Mouse (Mus musculus) left cerebral cortex, postnatal 4 days (tissue): ENCODE measurements around the gene Lpp. TPM values are rescaled to one million over a fixed set of nuclear protein-coding genes. Genes with fewer than 3 reads are reported as not detected.
"Not testable (repeated sequence)": the region's sequence is repeated elsewhere in the genome, so short reads cannot be mapped to it uniquely, and the experiment has no call there.

Experiments
- DNase-seq: peaks from one replicate; pipeline ENCODE4 v3.0.0-alpha.2; 2022
- intact Hi-C: fragments of 180-260 bp; cut with DNase I; formaldehyde crosslinking; loops from one replicate; pipeline ENCODE4 v1.15.1; 2025
- microRNA-seq: library from miRNA; unstranded; fragments of <30 nt; microRNA quantifications from one replicate; pipeline ENCODE4 v1.2.0, GENCODE M21; 2022
- total RNA-seq, 2 experiments: library from RNA; stranded (reverse); gene quantifications; 2 replicates each; pipeline ENCODE4 v1.2.3; 2021

Lpp gene
- total RNA-seq, 2 experiments from 2014 or later, result 11.5 to 13.0 TPM

DNA sequence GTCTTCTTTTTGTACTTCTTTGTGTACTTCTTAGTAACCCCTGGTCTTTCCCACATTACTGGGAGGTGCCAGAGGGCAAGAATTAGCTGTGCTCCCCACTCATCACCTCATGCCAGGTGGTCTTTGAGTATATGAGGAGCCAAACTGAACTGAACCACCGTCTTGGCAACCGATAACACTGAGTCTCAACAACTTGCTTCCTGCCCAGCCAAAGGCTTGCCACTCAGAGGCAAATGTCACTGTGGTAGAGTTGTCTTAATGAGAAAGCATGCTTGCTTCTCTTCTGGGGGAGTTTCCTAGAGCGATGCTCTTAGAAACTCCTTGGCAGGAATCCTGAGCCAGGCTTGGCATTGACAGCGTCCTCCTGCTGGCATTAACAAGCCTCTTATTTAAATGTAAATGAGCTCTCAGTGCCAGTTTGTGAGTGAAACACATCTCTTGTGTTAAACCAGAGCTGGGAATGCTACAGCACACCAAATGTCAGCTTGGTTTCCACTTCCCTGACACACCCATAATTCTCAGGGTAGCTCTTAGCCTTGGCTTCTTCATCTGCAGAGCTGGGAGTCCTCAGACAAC is 623.0 kb downstream of the Lpp start:
- peak; percentile 92 for DNase-seq
- intact Hi-C loops, result no loop called here

DNA sequence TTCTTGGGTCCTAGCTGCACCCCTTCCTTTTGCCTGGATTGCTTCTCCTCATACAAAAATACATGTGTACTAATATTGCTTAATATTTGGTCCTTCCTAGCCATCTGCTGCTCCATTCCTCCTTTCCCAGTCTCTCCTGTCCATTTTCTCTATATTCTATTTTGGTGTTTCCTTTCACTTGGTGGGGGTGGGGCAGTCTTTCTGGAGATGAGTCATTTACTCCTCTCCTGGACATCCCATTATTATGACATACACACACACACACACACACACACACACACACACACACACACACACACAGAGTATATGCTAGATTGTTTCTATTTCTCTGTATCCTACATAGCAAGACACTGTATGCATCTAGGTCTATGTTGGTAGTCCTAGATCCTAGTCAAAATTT is 623.7 kb downstream of the Lpp start:
- no peak for DNase-seq
- intact Hi-C loops, result no loop called here

DNA sequence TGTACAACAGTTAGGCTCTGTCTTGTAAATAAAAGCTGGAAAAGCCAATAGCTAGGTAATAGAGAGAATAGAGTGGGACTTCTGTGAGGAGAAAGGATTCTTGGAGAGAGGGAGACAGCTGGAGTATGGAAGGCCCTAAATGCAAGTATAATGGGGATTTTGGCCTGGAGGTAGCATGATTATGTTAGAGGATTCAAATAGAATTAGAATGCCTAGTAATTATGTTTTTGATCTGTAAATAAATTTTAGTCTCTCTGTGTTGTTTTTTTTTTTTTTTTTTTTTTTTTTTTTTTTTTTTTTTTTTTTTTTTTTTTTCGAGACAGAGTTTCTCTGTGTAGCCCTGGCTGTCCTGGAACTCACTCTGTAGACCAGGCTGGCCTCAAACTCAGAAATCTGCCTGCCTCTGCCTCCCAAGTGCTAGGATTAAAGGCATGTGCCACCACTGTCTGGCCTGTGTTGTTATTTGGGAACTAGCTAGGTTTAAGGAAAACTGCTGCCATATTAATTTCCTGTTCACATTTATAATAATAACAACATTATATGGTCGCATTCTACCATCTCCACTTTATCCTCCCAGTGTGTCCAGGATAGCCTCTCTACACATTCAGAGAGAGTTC is 628.5 kb downstream of the Lpp start:
- intact Hi-C loops, result not testable (repeated sequence)

DNA sequence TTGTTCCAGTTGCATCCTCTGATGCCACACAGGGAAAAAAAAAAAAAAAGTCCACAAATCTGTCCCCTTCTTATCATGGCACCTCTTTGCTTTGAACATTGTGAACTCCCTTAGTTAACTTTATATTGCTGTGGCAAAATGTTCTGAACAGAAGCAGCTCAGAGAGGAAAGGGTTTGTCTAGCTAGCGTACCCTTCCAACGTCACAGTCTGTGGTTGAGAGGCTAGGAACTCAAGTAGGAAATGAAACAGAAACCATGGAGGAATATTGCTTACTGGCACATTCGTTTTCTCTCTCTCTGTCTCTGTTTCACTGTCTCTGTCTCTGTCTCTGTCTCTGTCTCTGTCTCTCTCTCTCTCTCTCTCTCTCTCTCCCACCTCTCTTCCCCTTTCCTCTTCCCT is 631.3 kb downstream of the Lpp start:
- no peak for DNase-seq
- intact Hi-C loops, result no loop called here

More for the DNA sequence above, 628.5 kb downstream of the Lpp start:
- DNase-seq, result not testable (repeated sequence)

DNA sequence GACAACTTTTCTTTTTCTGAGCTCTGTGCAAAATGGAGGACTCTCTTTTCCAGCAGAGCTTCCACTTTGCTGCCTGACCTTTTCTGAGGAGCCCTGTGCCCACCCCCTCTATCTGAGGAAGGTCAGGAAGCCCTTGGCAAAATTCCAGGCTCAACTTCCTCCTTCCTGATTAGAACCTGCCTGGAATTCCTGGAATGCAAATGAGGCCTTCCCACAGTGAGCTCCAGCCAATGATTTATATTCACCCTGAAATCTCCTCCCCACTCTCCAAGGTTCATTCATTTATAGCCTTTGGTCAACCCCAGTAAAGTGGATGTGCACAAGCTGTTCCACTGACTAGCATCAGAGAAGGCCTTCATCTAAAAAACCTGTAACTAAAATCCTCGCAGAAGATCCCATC is 632.9 kb downstream of the Lpp start:
- intact Hi-C loops, result no loop called here
- DNase-seq, result no peak

DNA sequence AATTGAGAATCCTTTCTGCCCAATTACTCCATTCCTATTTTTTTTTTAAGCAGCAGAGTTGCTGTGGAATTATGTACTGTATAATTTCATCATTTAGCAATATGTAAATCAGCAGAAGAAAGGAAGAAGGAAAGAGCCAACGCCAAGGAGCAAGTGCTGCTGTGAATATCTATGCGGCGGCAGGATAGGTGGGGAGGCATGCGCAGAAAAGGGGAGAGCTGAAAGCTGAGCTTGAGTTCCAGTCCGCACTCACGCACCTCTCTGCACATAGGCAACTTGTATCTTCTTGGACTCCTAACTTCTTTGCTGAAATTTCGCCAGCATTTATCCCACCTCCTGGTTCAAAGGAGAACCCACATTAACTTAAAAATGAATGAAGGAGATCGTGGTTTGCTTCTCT is 636.2 kb downstream of the Lpp start:
- intact Hi-C loops, result no loop called here
- DNase-seq, result no peak

DNA sequence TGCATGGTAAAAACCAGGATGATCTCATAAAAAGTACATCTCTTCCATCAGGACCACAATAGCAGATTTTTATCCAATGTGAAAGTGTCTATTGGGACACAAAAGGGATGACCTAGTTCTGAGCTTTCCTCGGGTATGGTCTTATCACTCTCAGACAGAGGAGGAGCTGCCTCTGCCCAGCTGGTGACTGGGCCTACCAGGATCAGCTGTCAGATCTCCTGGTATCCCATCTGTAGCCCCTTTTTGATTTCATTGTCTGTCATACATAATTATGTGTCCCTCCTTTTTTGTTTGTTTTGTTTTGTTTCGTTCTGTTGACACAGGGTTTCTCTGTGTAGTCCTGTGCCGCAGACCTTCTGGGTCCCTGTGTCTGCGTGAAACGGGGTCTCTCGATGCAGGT is 644.1 kb downstream of the Lpp start:
- DNase-seq, result no peak
- intact Hi-C loops, result no loop called here

DNA sequence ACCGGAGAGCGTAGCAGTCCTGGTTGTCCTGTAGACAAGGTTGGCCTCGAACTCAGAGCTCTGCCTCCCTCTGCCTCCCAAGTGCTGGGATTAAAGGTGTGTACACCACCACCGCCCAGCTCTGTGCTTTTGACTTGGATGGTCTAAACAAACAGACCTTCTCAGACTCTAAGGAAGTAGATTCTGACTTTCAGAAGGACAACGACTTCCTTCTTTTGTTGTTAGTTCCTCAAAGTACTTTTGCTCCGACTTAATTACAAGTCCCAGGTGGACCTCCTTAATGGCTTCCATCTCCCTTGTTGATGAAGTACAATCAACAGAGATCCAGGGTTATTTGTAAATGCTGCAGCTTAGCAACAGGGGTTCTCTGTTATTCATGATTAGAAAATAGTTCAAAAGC is 645.2 kb downstream of the Lpp start:
- intact Hi-C loops, result no loop called here

DNA sequence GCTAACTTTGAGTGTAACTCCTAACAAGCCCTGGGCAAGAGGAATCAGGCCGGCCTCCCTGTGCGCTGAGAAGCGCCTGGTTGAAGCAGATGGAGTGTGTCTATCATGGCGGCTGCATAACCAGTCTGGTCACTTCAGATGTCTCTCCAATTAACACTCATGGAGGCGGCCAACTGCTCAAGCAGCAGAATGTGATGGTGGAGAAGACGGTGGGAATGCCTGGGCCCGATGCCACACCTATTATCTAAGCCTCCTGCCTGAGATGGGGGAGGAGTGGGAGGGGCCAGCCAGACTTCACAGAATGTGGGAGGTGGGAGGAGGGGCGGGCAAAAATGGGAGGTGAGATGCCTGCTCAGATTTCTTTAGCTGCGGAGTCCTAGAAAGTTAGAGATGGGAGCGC is 646.6 kb downstream of the Lpp start:
- intact Hi-C loops, result no loop called here
- DNase-seq, result peak; percentile 90

More for the DNA sequence above, 645.2 kb downstream of the Lpp start:
- no peak for DNase-seq

DNA sequence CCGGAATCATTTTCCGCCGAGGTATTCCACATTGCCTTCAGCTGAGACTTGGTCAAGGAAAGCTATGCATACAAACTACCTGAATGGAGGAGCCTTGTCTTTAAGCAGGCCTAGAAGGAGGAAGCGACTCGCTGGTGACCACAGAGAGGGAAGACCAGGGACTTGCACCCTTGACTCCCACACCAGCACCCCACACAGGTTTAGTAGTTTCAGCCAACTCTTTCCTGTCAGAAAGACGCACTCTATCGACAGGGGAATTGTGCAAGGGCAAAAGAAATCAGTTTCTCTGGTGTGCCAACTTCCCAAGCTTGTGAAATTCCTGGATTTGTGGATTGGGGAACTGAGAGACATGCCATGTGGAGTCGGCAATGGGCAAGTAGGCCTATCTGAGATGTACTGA is 647.9 kb downstream of the Lpp start:
- DNase-seq, result no peak
- intact Hi-C loops, result no loop called here

DNA sequence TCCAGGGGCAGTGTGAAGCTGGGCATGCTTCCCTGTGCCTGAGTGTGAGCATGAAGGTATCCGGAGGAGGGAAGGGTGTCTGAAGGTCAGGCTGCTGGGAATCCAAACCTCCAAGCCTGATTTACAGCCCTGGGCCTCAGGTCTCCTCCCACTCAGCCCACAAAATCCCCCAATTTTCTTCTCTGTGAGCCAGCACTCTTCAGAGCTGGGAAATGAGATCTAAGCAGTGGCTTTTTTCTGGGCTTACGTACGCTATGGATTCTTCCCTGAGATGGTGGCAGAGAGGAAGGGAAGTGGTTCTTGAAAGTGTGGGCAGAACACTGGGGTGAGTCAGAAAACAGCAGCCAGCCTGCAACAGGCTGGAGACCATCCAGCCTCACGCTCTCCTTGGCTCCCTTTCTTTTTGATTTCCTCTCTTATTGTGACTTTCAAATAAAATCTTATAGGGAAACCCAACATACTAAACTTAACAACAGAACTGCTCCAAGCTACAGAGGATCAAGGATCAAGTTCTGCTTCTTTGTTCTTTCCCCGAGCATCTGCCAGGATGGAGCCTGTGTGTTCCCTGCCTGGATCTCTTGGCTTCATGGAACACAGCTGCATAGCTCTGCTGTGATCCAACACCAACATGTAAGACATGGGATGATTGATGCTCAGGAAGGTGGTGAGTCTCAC is 648.7 kb downstream of the Lpp start:
- no peak for DNase-seq
- intact Hi-C loops, result no loop called here

Small RNAs within 50 kb of the gene (microRNA-seq; reads per million reads assigned to microRNA genes)
- 1,441 reads per million, percentile 79 among the genes with 10 or more reads in this experiment for gene Mir28a
